ENCODE assay signal across 10 mouse cellular contexts in genomic region chr17:15823215-15823614, GRCm38 (mm10). TPM values are rescaled to one million over a fixed set of nuclear protein-coding genes. Genes with fewer than 3 reads are reported as not detected.
DNase-seq lines count a peak whose midpoint lies in the region; ATAC-seq and TF ChIP-seq lines count a peak whose summit lies in the region.
"Had no signal": no experiment of that assay in that cellular context is flagged by ENCODE, and none has a peak within 500 bp of the region (broad histone marks: within the 10 kb centered on the region; RNA-seq: fewer than 3 reads in every experiment).

No protein-coding gene starts in this region.

- no peak overlapping the region for H3K27ac ChIP-seq in heart, embryonic 15.5 days
- no peak overlapping the region for H3K27ac ChIP-seq in embryonic facial prominence, embryonic 14.5 days (replicated peaks; ENCODE audit: low read depth, low read length)
- no peak overlapping the region for H3K27ac ChIP-seq in hindbrain, postnatal 0 days
- no peak overlapping the region for H3K27ac ChIP-seq in midbrain, postnatal 0 days (ENCODE audit: low read depth, low read length)
- H3K27ac ChIP-seq: liver, embryonic 15.5 days had no signal

- no peak overlapping the region for H3K4me3 ChIP-seq in heart, embryonic 15.5 days
- H3K4me3 ChIP-seq in embryonic facial prominence, embryonic 14.5 days (ENCODE audit: low read depth, low read length): peak overlapping the region; percentile 90; the same call in 1 of the 2 replicates
- peak overlapping the region; percentile 81 for H3K4me3 ChIP-seq in hindbrain, postnatal 0 days (ENCODE audit: low read length)
- H3K4me3 ChIP-seq in midbrain, postnatal 0 days (ENCODE audit: low read depth, low read length): peak overlapping the region; percentile 98
- H3K4me3 ChIP-seq: liver, embryonic 15.5 days had no signal

- ATAC-seq in heart, embryonic 15.5 days (replicated peaks; ENCODE audit: insufficient number of reproducible peaks, insufficient read depth, low FRiP score, low read depth): no peak
- no peak for ATAC-seq in embryonic facial prominence, embryonic 14.5 days (ENCODE audit: low read depth)
- ATAC-seq in hindbrain, postnatal 0 days: no peak
- ATAC-seq in midbrain, postnatal 0 days (ENCODE audit: low FRiP score): no peak

- H3K27me3 ChIP-seq in heart, embryonic 15.5 days: peaks cover 2% of the 10 kb centered on the region; the same call in 1 of the 2 replicates
- H3K27me3 ChIP-seq in embryonic facial prominence, embryonic 14.5 days (replicated peaks; ENCODE audit: control insufficient read depth, insufficient read depth, low read length): peaks cover 8% of the 10 kb centered on the region; the same call in 1 of the 2 replicates
- H3K27me3 ChIP-seq in hindbrain, postnatal 0 days (ENCODE audit: insufficient read depth, low read length): no peaks in the 10 kb centered on the region
- H3K27me3 ChIP-seq in midbrain, postnatal 0 days (ENCODE audit: insufficient read depth, low read length): no peaks in the 10 kb centered on the region

- H3K36me3 ChIP-seq in heart, embryonic 15.5 days: 0 out of 2 replicates have a peak, but pooled peaks cover 3% of the 10 kb centered on the region
- peaks cover 12% of the 10 kb centered on the region; the same call in 1 of the 2 replicates for H3K36me3 ChIP-seq in embryonic facial prominence, embryonic 14.5 days (ENCODE audit: control insufficient read depth, insufficient read depth, low read length)
- H3K36me3 ChIP-seq in hindbrain, postnatal 0 days (ENCODE audit: insufficient read depth, low read length): no peaks in the 10 kb centered on the region
- H3K36me3 ChIP-seq in midbrain, postnatal 0 days (ENCODE audit: insufficient read depth, low read length): no peaks in the 10 kb centered on the region
- H3K36me3 ChIP-seq: liver, embryonic 15.5 days had no signal

- 72% methylated on average over 5 of the region's 5 CpGs for WGBS in heart, embryonic 15.5 days
- 52% methylated on average over 5 of the region's 5 CpGs for WGBS in embryonic facial prominence, embryonic 14.5 days
- WGBS in hindbrain, postnatal 0 days: 36% methylated on average over 5 of the region's 5 CpGs
- WGBS in midbrain, postnatal 0 days: 39% methylated on average over 5 of the region's 5 CpGs

- no peak for DNase-seq in heart, postnatal 36 days
- no peak for DNase-seq in embryonic facial prominence, embryonic 14.5 days (ENCODE audit: low spot score)
- DNase-seq in hindbrain, postnatal 0 days (ENCODE audit: low spot score): no peak
- DNase-seq in midbrain, postnatal 0 days (ENCODE audit: low spot score): no peak
- no peak for DNase-seq in frontal cortex, postnatal 25 days (ENCODE audit: low spot score in 2 of 2)
- DNase-seq in layer of hippocampus, adult 11-12 months (ENCODE audit: low spot score): no peak
- DNase-seq in cerebellum, adult 9-10 months: no peak
- DNase-seq: kidney, adult 18-20 months had no signal

- peak overlapping the region; percentile 92; the same call in 1 of the 2 replicates for H3K4me2 ChIP-seq in heart, embryonic 15.5 days
- peak overlapping the region; percentile 68 for H3K4me2 ChIP-seq in embryonic facial prominence, embryonic 14.5 days (ENCODE audit: low read depth, low read length)
- H3K4me2 ChIP-seq in hindbrain, postnatal 0 days (ENCODE audit: low read depth, low read length): peak overlapping the region; percentile 92
- peak overlapping the region; percentile 86 for H3K4me2 ChIP-seq in midbrain, postnatal 0 days (ENCODE audit: low read depth, low read length, poor library complexity, severe bottlenecking)
- H3K4me2 ChIP-seq: liver, embryonic 15.5 days had no signal

- H3K4me1 ChIP-seq in heart, embryonic 15.5 days (replicated peaks): peaks cover 45% of the 10 kb centered on the region
- H3K4me1 ChIP-seq in embryonic facial prominence, embryonic 14.5 days (ENCODE audit: control insufficient read depth, insufficient read depth, low read length): peaks cover 45% of the 10 kb centered on the region
- no peaks in the 10 kb centered on the region for H3K4me1 ChIP-seq in hindbrain, postnatal 0 days (ENCODE audit: insufficient read depth, low read length)
- peaks cover 2% of the 10 kb centered on the region; the same call in 1 of the 2 replicates for H3K4me1 ChIP-seq in midbrain, postnatal 0 days (ENCODE audit: insufficient read depth, low read length)

- no peaks in the 10 kb centered on the region for H3K9me3 ChIP-seq in heart, embryonic 15.5 days (replicated peaks)
- H3K9me3 ChIP-seq in embryonic facial prominence, embryonic 14.5 days (ENCODE audit: control insufficient read depth, low read length): no peaks in the 10 kb centered on the region
- H3K9me3 ChIP-seq in hindbrain, postnatal 0 days (ENCODE audit: low read length): no peaks in the 10 kb centered on the region
- H3K9me3 ChIP-seq in midbrain, postnatal 0 days (ENCODE audit: low read length): no peaks in the 10 kb centered on the region
- H3K9me3 ChIP-seq: liver, embryonic 15.5 days had no signal

- no peak for TF ChIP-seq CTCF in hindbrain, postnatal 0 days (IDR thresholded peaks at IDR 0.05; ENCODE audit: low read depth)
- no peak for TF ChIP-seq CTCF in midbrain, postnatal 0 days (IDR thresholded peaks at IDR 0.05)

- no peak overlapping the region for H3K9ac ChIP-seq in heart, embryonic 15.5 days
- peak overlapping the region; percentile 48 for H3K9ac ChIP-seq in embryonic facial prominence, embryonic 14.5 days (ENCODE audit: low read depth, low read length)
- peak overlapping the region; percentile 86; the same call in 1 of the 2 replicates for H3K9ac ChIP-seq in hindbrain, postnatal 0 days (replicated peaks; ENCODE audit: low read length)
- no peak overlapping the region for H3K9ac ChIP-seq in midbrain, postnatal 0 days (replicated peaks; ENCODE audit: low read length, poor library complexity, severe bottlenecking)
- H3K9ac ChIP-seq: liver, embryonic 15.5 days had no signal

- intact Hi-C loops in heart, postnatal 36 days (cut with DNase I): loop anchor here (10.0 kb wide), 1 partner anchor 428 kb away; the partner anchor contains the start of gene Fam120b

RNA-seq across cellular contexts. Expression of gene Rgmb, which starts 7.6 kb away (rescaled TPM):
- 8.0 and 11.3 TPM in 2 replicates for polyA plus RNA-seq in heart, embryonic 15.5 days (2015; fragmentation: Nextera tagmentation; extraction: Ambion mirVana)
- total RNA-seq in heart, postnatal 36 days (2021): 10 to 100 TPM; 27.9 to 29.7 TPM
- polyA plus RNA-seq in embryonic facial prominence, embryonic 14.5 days (2014; fragmentation: Nextera tagmentation; extraction: Ambion mirVana): 38.5 and 45.2 TPM in 2 replicates
- total RNA-seq in hindbrain, postnatal 0 days (2014; rRNA removed): 131 and 145 TPM in 2 replicates
- polyA plus RNA-seq in hindbrain, postnatal 0 days (2015; fragmentation: Nextera tagmentation; extraction: Ambion mirVana): 50.6 and 52.8 TPM in 2 replicates
- 112 and 144 TPM in 2 replicates for total RNA-seq in midbrain, postnatal 0 days (2014; rRNA removed)
- polyA plus RNA-seq in midbrain, postnatal 0 days (2015; fragmentation: Nextera tagmentation; extraction: Ambion mirVana): 53.9 and 55.2 TPM in 2 replicates

Comparison
In these comparisons a context has a peak if more than half of its experiments do, and no peak if none do; other contexts are left out.
1. H3K9ac ChIP-seq: peak in embryonic facial prominence, embryonic 14.5 days (single experiment) and hindbrain, postnatal 0 days (single experiment); none in heart, embryonic 15.5 days (single experiment) and midbrain, postnatal 0 days (single experiment).
2. Peak in every context shown above with its lines, with median percentiles within 50 percentile points of each other: H3K4me2 ChIP-seq.